Mouse (Mus musculus) urinary bladder, postnatal 36 days (tissue): ENCODE measurements around the gene Hist1h2bl.
"Not testable (repeated sequence)": the region's sequence is repeated elsewhere in the genome, so short reads cannot be mapped to it uniquely, and the experiment has no call there.

Experiments used
- DNase-seq, 2 experiments: peaks; one replicate each; pipeline ENCODE4 v3.0.0; 2022; ENCODE audit warnings: low spot score in 2 of 2, mixed read lengths in 1 of 2

Hist1h2bl gene

DNA sequence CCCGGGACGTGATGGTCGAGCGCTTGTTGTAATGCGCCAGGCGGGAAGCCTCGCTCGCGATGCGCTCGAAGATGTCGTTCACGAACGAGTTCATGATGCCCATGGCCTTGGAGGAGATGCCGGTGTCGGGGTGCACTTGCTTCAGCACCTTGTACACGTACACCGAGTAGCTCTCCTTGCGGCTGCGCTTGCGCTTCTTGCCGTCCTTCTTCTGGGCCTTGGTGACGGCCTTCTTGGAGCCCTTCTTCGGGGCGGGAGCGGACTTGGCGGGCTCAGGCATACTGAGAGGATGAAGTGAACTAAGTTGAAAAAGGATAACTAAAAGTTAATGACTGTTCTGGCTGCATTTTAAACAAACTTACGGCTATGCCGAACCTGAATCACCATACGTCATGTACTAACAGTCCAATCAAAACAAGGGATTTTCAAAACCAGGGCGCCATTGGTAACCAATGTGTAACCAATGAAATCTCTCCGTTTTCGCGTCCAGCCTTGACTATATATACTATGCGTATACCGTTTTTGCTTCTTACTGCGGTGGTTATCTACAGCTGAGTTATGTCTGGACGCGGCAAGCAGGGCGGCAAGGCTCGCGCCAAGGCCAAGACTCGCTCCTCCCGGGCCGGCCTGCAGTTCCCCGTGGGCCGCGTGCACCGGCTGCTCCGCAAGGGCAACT lies at the start of gene Hist1h2bl, which contains the start of gene Hist1h2ai:
Gene Hist1h2bl (minus strand): TSS at position 280 of the 676 bp plus-strand sequence.
Gene Hist1h2ai (plus strand): TSS at position 559 of the 676 bp plus-strand sequence.
- DNase-seq = peak; percentile 67 to 73

DNA sequence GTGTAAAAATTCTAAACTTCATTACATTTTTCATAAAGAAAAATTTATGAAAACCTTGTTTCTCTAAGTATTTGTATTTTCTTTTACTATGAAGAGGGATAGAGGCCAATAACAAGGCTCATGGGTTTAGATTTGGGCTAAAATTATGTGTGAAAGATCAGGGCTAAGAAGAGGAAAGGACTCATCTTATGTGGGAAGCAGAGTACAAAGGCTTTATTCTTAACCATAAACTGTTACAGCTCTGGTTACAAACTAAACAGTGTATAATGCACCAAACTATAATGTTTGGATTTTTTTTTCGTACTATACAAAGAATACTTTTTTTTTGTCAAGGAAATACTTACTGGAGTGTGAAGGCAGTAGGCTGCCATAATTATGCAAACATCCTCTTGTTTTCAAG lies 39.8 kb upstream of the Hist1h2bl start:
- no peak for DNase-seq

DNA sequence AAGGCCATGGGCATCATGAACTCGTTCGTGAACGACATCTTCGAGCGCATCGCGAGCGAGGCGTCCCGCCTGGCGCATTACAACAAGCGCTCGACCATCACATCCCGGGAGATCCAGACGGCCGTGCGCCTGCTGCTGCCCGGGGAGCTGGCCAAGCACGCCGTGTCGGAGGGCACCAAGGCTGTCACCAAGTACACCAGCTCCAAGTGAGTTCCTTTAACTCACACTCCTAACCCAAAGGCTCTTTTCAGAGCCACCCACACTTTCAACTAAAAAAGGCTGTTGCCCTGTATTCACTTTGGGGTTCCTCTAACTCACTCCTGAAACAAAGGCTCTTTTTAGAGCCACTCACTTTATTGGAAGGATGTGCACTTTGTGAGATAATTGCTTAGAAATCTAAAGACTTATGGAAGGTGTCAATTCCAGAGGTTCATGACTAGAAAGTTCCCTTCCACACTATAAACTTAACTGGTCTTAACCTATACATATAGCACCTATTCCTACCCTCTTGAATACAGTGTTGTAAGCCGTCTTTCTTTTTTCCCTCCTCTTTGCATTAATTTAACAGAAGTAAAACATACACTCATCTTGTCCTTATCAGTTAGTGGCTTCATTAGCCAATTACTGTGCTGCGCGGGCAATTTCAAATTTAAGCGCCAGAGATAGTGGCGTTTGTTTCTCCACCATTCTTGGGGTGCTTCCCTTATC lies 38.5 kb upstream of the Hist1h2bl start:
- not testable (repeated sequence) for DNase-seq

DNA sequence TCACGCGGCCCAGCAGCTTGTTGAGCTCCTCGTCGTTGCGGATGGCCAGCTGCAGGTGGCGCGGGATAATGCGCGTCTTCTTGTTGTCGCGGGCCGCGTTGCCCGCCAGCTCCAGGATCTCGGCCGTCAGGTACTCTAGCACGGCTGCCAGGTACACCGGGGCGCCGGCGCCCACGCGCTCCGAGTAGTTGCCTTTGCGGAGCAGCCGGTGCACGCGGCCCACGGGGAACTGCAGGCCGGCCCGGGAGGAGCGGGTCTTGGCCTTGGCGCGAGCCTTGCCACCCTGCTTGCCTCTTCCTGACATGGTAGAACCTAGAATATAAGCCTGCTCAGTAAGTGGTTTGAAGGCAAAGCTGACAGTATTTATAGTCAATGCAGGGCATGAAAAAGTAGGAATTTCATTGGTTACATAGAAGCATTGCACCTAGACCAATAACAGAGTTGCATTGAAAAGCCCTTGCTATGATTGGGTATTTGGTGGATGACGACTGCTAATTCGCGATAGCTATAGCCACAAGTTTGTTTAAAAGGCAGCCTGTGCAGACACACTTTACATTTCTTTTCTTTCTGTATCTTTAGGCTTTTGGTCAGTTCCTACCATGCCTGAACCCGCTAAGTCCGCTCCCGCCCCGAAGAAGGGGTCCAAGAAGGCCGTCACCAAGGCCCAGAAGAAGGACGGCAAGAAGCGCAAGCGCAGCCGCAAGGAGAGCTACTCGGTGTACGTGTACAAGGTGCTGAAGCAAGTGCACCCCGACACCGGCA lies 37.8 kb upstream of the Hist1h2bl start, which contains the start of the genes Hist1h2ak and Hist1h2bn:
Gene Hist1h2ak (minus strand): TSS at position 304 of the 762 bp plus-strand sequence.
Gene Hist1h2bn (plus strand): TSS at position 600 of the 762 bp plus-strand sequence.
- peak; percentile 43 to 53 for DNase-seq

DNA sequence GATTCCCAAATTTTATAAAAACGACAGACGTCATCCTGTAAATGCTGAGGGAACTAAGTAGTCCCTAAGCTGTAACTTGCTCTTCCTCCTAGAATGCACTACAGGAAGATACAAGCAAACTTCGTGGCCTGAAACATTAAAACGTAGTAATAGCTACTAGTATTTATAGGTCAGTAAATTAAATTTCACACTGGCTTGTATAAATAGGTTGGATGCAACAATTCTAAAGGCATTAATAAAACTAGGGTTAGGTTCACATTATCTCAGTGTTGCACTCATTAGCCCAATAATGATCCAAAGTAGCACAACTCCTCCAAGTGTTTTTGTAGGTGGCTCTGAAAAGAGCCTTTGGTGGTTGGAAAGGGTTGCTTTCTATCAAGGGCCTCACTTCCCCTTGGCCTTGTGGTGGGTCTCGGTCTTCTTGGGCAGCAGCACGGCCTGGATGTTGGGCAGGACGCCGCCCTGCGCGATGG lies 37.1 kb upstream of the Hist1h2bl start:
- no peak for DNase-seq

DNA sequence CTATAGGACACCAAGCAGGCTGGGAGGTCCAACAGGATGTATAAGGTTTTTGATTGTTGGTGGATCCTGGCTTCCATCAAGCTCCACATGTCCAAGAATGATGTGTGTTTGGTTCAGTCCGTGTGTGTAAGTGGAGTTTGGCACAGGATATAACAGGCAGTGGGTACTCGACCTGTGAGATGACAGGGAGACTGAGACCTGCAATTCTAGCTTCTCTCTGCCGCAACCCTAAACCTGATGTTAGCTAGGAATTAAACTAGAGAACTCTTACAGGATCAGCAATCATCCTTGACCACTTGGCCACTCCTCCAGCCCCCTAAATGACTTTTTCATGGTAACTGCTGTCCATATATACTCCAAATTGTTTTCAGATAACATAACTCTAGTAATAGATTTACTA lies 36.4 kb upstream of the Hist1h2bl start:
- DNase-seq = no peak

DNA sequence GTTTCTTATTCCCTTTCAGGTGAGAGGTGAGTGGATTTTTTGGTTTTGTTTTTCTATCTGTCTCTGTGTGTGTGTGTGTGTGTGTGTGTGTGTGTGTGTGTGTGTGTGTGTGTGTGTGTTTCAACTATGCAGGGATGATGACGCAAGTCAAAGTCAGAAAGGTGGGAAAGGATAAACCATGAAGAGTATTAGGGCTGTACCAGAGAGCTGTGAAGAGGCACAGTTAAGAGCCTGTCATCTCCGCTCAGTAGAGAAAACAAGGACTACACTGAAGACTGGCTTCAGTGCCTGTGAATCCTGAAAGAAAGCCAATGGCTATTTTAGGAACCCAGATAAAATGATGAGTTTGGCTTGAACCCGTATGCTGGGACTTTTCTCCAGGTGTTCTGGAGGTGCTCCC lies 35.9 kb upstream of the Hist1h2bl start:
- no peak for DNase-seq

DNA sequence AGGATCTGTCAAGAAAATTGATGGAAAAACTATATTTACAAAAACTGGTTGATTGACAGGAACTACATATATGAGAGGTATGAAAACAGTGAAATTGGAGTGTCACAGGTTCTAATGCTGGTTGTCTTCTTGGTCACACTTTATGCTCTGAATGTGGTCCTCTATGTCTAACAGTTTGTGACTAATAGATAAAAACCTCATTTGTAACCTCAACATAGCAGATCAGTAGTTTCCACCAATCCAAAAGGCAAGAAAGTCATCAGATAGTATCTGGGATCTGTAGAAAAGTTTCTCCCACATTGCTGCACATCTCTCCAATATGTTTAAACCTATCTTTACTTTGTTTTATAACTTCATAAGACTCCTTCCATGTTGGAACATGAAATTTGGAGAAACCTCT lies 35.5 kb upstream of the Hist1h2bl start:
- DNase-seq = no peak

DNA sequence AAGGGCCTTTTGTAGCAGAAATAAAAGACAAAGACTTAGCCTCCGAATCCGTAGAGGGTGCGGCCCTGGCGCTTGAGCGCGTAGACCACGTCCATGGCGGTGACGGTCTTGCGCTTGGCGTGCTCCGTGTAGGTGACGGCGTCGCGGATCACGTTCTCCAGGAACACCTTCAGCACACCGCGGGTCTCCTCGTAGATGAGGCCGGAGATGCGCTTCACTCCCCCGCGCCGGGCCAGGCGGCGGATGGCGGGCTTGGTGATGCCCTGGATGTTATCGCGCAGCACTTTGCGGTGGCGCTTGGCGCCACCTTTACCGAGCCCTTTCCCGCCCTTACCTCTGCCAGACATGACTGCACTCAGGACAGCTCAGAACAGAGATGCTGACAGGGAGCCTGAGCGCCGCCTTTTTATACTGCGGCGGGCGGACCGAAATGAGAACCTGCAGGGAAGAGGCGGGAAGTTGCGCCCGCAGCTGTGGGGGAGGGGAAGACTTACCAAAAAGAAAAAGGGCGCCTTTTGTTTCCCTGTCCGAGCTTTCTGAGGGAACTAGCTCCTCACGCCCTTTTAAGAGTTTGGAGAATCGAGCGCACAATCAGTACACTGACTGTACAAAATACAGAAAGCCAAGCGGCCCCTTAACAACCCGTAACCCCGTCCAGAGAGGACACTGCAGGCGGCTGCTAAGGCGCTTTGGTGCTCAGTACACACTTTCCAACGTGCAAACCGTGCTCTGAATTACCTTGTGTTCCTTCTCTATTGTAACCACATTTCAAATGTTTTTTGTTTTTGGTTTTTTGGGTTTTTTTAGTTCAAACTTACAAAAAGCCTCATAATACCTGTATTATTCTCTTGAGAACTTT lies 34.4 kb upstream of the Hist1h2bl start, which contains the start of gene Hist1h4k:
Gene Hist1h4k (minus strand): TSS at position 347 of the 859 bp plus-strand sequence.
- DNase-seq = peak; percentile 84 to 89

DNA sequence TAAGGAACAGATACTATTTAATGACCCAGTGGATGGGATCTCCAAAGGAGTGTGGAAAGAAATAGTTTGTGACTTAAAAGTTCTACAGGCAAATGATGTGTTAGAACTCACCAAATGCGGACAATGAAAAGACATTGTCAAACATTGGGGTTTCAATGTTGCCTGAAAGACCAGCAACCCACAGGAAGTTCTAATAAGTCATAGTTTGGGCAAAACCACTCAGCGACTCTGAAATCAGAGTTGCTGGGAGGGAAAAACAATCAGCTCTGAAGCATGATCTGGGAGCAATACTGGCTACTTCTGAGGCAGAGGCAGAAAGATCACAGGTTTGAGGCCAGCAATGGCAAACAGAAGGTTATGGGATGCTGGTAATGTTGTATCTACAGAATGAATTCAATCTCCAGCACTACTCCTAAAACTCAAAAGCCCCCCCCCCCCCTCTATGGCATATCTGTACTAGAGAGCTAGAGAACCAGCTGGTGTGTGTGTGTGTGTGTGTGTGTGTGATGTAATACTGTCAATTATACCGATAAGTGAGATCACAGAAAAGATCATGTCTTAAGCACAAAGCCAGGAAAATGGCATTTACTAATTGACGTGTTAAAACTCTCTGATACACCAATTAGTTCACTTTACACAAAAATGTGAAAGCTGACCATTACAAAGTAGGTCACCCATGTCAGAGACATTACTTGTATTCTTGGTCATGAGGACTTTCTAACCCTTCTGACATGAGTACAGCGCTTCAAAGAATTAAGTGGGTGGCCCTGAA lies 33.6 kb upstream of the Hist1h2bl start:
- DNase-seq = no peak

DNA sequence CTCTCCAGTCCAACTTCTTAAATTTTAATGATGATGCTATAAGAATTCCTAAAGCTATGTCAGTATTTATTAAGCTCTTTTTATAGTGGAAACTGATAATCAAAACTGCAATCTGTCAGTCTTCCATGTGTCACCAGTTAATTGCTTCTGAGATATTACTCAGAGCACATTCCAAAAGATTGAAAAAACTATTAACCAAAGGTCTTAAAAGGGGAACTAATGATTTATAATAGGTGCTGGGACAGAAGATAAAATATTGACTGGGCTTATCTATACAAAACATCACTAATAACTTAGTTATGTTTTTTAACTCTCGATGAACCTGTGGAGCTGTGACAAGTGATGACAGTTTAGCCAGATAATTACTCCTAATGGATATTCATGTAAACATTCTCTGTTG lies 29.1 kb upstream of the Hist1h2bl start:
- no peak for DNase-seq

DNA sequence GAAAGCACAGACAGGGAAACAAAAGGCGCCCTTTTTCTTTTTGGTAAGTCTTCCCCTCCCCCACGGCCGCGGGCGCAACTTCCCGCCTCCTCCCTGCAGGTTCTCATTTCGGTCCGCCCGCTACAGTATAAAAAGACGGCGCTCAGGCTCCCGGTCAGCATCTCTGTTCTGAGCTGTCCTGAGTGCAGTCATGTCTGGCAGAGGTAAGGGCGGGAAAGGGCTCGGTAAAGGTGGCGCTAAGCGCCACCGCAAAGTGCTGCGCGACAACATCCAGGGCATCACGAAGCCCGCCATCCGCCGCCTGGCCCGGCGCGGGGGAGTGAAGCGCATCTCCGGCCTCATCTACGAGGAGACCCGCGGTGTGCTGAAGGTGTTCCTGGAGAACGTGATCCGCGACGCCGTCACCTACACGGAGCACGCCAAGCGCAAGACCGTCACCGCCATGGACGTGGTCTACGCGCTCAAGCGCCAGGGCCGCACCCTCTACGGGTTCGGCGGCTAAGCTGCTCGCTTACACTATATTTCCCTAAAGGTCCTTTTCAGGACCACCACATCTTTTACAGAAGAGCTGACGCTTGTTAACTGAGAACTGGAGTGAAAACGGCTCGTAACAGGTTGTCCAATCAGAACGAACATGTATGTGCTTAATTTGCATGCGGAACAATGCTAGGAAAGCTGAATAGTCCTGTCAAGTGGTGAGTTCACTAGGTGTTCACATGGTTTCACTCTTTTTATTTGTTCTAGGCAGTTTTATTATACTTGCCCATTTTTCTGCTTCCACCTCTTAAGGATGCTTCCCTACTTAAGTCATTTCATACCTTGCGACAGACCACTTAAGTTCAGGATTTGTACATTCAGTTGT lies 19.2 kb upstream of the Hist1h2bl start, which contains the start of gene Hist1h4j:
Gene Hist1h4j (plus strand): TSS at position 159 of the 862 bp plus-strand sequence.
- DNase-seq = peak; percentile 64 to 71

DNA sequence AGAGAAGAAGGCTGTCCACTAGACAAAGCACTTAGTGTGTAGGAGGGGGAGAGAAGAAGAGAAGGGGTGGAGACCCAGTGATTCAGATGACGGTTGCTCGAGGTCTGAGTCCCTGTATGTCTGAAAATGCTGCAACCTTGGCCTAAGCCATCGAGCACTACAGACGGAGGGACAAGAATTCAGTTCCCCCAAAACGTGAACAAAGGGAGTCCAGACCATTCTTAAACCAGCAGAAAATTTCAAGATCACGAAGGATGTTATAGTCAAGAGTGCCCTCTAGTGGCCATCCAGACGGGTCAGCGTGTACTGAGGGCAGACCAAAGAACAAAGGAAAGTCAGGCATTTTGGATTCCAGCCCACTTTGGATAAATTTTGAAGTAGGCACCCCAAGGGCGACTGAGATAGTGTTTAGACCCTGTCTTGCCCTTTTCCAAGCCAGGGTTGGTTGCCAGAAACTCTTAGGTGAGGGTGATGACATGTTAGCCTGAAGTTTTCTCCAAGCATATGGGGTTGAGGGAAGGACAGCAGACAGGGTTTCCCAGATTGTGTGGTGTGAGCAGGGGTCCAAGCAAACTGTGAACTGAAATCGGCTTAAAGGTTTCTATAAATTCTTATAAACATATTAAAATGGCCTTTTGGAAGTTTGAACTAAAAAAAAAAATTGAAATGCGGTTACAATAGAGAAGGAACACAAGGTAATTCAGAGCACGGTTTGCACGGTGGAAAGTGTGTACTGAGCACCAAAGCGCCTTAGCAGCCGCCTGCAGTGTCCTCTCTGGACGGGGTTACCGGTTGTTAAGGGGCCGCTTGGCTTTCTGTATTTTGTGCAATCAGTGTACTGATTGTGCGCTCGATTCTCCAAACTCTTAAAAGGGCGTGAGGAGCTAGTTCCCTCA lies 18.3 kb upstream of the Hist1h2bl start:
- DNase-seq = peak; percentile 69 to 75

DNA sequence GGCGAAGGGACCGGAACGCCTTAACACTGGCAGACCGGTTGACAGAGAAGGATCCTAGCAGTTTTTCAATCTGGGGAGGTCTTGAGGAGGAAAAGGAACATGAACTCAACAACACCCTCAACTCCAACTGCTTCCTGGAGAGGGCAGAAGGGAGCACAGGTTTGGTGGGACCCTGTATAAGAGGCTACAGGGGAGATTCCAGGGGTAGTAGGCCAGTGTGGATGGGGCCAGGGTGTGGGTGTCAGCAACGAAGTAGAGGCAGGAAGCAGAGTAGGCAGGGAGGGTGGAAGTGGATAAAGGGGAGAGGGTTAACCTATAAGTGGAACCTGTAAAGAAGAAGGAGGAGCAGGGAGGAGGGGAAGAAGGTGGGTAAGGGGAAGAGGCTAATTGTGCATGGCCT lies 17.5 kb upstream of the Hist1h2bl start:
- DNase-seq = no peak

DNA sequence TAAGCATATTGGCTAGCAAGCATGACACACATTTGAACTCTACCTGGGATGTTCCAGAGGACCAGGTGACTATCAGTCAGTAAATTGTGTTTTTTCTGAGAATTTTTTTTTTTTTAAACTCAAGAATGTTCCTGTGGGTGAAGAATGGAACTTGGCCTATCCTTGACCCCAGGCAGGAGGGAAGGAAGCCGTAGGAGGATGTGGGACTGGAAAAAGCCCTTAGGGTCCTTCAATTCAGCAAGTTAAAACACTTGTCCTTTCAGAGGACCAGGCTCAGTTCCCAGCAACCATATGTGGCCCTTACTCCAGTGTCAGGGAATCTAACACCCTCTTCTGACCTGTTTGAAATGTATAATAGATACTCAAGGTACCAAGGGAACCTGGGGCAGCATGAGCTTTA lies 13.6 kb upstream of the Hist1h2bl start:
- DNase-seq = no peak

DNA sequence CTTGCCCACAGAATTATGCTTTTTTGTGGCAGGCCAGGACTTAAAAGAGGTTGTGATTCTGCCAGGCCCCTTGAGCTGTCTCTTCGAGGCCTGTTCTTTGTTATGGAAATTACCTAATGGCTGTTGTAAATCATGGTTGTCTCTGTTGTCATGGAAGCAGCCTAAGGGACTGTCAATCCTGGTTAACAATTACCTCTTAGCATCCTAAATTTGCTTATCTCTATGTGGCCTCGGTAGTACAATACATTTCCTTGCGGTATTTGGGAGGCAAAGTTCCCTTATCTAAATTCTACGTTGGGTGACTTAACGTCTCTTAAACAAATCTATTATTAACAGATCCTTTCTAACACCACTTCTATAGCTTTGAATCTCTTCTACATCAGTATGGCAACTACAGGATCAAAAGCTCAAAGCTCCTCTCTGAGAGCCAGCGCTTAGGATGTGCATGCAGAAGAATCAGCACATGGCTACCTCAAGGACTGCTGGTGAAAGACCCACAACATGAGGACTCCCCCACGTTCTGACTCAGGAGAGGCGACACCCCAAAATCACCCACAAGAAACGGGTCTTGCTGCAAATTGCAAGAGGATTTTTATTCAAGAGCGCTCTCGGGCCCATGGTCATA lies 12.1 kb upstream of the Hist1h2bl start:
- no peak for DNase-seq

DNA sequence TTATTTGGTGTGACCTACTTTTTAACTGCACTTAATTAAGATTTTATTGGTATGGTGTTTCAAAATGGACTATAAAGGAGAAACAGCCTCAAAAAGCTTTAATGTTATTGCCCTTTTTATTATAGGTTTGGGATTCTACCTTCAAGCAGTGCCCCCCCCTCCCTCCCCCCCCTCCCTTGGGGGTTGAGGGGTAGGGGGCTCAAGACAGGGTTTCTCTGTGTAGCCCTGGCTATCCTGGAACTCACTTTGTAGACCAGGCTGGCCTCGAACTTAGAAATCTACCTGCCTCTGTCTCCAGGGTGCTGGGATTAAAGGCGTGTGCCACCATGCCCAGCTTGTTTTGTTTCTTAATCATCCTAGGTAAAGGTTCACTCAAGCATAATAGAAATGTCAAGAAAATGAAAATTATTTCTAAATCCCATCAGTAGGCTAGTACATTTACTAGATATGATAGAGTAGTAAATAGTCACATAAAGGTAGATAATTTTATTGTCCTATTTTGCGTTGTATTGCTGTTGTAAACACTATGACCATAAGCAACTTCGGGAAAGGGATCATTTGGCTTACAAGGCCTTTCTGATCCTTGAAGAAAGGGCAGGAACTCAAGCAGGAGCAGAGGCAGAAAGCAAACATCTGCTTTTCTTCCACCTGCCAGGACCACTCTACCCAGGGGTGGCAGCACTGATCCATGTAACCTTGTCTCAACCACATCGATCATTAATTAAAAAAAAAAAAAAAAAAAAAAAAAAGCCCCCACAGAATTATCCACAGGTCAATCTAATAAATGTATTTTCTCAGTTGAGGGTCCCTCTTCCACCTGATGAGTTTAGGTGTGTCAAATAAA lies 7.3 kb upstream of the Hist1h2bl start:
- no peak for DNase-seq
